Mouse (Mus musculus): ENCODE data around the gene Chrne. TPM values are rescaled to one million over a fixed set of nuclear protein-coding genes. Genes with fewer than 3 reads are reported as not detected.

Gene Chrne
- total RNA-seq, 1 experiment from 2014 or later: 1.7 TPM

DNA sequence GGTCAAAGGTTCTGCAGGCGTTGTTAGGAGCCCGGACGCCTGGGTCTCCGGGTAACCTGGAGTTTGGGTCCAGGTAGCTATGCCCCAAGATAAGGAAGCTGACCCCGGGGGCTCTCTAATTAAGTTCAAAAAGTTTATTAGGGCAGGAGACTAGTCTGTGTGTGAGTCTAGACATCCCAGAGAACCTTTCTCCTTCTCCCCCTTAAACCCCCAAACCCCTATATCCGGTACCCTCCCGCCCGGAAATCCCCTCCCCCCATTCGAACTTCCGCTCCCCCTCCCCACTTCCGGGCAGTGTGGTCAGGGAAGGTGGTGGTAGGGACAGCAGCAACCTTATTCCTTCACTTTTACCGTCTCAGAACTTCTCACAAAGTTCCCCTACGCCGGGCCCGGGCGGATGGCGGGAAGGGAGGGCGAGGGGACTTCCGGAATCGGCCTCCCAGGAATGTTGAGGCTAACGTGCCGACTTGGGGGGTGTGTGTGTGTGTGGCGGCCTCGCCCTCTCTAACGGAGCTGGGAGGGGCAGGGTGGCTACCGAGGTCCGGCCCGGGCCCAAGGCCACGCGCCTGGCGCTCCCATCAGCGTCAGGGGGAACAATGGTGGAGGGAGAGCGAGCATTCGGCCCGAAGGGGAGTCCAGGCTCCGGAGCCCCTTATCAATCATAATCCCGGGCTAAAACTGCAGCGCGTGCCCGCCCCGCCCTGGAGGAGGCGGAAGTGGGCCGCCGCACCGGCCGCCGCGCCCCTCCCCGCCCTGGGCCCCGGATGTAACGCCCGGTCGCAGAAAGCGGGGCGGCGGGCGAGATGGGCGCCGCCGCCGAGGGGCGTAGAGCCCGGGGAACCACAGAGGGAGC lies 34.6 kb upstream of the Chrne start:
- ATAC-seq (ENCODE audit: extremely low read depth, insufficient number of reproducible peaks, low FRiP score, poor library complexity, severe bottlenecking): no peak

DNA sequence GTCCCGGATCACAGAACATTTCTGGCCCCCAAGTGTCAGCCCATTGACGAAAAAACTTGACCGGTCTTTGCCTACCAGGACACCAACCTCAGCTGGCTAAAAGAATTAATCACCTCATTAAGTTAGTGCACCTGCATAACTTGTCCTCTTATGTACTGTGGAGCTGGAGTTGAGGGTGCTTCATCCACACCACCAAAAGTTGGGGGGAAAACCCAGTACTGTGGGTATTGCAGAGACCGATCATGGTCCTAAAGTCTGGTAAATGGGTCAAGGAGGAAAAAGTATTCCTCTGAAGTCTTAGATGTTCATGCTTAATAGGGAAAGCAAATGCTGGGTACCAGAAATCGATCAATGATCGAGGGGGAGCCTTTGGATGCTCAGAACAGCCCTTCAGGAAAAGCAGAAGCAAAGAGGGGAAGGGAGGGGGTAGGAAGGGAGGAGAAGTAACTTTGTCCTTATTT lies 33.9 kb upstream of the Chrne start:
- ATAC-seq (ENCODE audit: extremely low read depth, insufficient number of reproducible peaks, low FRiP score, poor library complexity, severe bottlenecking): peak; percentile 14; the same call in 1 of the 2 replicates

DNA sequence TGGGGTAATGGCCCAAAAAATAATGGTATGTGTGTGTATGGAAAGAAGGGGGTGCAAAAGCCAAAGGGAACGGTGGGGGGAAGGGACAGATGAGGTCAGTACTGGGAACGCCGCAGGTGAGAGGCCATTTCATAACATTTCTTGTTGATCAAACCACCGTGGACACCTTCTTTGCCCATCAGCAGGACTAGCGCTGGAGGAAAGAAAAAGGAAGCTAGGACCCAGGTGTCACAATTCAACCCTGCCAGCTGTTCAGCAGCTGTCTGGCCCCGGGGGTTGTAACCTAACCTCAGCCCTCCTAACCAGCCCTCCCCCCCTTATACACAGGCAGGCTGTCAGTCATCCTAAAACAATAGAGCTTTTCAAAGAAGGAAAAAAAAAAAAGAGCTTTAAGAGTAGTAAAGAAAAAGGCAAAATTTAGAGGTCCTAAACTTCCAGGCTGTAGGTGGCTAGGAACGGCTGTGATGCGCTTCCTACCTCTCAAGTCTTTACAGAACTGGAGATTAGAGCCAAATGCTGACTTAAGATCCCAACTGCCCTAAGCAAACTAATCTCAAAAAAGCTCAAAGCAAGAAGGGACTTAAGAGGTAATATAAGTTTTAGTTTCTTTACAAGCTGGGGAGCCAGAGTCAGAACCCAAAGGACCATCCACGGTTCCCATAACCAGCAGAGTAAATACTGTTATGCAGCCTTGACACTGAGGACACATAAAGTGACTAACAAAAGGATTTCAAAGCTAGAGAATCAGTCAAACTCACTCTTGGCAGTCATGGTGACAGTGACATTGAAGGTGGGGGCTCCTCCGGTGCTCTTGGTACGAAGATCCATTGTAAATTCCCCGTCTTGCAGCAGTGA lies 33.2 kb upstream of the Chrne start:
- no peak for ATAC-seq (ENCODE audit: extremely low read depth, insufficient number of reproducible peaks, low FRiP score, poor library complexity, severe bottlenecking)

DNA sequence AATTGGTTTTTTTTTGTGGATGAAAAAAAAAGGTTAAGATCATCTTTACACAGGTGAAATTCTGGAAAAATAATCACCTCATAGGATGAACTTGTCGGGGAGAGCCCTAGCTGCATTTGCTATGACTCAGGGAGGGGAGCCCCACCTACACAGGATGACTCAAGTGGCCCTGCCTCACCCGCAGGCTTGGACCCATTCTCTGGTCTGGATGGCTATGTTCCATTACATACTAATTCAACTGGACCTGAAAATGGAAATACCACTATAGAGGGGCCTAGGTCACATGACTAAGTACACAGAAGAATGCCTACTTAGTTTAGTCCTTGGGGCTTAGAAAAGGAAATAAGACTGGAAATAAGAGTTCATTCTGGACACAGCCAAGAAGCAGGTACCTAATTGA lies 32.4 kb upstream of the Chrne start:
- ATAC-seq (ENCODE audit: extremely low read depth, insufficient number of reproducible peaks, low FRiP score, poor library complexity, severe bottlenecking): no peak

DNA sequence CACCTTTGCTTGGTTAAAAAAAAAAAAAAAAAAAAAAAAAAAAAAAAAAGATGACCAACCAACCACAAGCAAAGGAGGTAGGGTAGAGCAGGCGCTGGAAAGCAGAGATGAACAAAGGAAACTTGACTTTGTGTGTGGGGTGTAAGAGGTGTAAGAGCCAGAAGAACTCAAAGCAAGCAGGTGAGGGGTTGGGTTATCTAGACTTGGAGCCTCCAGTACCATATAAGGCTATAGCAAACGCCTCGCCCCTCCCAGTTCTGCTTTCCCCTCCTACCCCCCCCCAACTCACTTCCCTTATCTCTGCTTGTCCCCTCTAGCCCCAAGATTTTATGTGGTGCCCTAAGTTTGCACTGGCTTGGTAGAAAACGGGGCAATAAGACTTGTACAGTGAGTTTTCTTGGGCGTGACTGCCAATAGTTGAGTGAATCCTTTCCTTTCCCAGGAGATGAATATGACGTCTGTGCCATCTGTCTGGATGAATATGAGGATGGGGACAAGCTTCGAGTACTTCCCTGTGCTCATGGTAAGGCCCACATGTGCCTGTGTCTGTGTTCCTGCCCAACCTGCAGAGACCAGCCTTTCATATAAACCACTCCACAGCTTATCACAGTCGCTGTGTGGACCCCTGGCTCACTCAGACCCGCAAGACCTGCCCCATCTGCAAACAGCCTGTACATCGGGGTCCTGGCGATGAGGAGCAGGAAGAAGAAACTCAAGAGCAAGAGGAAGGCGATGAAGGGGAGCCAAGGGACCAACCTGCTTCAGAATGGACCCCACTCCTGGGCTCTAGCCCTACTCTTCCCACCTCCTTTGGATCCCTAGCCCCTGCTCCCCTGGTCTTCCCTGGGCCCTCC lies 31.5 kb upstream of the Chrne start:
- ATAC-seq (ENCODE audit: extremely low read depth, insufficient number of reproducible peaks, low FRiP score, poor library complexity, severe bottlenecking): peak; percentile 31; the same call in 1 of the 2 replicates

DNA sequence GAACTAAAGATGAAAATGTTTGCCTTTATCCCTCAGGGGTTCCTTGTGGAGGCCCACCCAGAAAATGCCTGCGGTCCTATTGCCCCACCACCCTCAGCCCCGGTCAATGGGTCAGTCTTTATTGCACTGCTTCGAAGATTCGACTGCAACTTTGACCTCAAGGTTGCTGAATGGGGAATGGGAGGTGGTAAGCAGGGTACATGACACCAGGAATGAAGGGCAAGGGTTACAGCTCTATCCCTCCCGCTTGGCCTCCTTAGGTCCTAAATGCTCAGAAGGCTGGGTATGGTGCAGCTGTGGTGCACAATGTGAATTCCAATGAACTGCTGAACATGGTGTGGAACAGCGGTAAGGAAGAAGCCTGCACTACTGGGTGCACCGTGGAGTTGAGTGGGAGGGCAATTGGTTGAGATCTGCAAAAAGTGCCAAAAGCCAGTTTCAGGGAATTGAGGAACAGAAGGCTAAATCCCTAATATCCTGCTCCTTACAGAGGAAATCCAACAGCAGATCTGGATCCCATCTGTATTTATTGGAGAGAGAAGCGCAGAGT lies 30.2 kb upstream of the Chrne start:
- ATAC-seq (ENCODE audit: extremely low read depth, insufficient number of reproducible peaks, low FRiP score, poor library complexity, severe bottlenecking): no peak

DNA sequence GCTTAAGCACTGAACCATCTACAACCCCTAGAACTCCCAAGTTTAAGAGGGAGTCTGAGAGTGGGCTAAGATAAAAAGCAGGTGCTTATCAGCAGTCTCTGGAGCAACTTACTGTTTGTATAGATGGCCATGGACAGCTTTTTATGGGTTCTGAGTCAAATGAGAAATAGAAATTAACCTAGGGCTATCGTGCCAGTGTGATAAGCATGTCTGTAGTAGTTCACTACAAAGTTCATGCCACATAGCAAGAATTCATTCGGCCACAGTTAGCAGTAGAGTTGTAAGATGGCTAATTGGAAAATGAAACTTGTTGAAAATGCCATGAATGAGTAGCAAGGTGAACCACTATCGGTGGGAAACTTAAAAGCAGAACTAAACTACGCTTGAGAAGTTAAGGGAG lies 29.5 kb upstream of the Chrne start:
- ATAC-seq (ENCODE audit: extremely low read depth, insufficient number of reproducible peaks, low FRiP score, poor library complexity, severe bottlenecking): no peak

DNA sequence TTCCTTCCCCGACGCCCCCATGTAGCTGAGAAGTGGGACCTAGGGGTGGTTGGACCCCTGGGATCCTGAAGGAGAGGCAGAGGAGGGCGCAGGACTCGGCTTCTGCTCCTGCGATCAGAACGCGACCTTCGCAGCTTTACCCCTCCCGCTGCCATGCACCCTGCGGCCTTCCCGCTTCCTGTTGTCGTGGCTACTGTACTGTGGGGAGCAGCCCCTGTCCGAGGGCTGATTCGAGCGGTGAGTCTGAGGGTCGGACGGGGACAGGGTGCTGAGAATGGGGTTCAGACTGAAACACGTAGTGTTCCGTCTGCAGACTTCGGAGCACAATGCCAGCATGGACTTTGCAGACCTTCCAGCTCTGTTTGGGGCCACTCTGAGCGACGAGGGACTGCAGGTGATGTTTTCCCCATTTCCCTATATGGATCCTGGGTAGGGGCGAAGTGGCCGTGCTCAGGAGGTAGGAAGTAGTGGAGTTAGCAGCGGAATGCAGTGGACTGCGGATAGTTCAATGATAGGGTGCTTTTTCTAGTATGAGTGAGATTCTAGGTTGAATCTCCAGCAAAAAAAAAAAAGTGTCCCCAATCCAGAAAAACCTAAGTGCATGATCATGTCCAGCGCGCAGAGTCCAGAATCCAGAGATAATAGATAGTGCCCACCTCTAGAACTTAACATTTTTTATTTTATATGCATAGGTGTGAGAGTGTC lies 28.9 kb upstream of the Chrne start:
- ATAC-seq (ENCODE audit: extremely low read depth, insufficient number of reproducible peaks, low FRiP score, poor library complexity, severe bottlenecking): no peak

DNA sequence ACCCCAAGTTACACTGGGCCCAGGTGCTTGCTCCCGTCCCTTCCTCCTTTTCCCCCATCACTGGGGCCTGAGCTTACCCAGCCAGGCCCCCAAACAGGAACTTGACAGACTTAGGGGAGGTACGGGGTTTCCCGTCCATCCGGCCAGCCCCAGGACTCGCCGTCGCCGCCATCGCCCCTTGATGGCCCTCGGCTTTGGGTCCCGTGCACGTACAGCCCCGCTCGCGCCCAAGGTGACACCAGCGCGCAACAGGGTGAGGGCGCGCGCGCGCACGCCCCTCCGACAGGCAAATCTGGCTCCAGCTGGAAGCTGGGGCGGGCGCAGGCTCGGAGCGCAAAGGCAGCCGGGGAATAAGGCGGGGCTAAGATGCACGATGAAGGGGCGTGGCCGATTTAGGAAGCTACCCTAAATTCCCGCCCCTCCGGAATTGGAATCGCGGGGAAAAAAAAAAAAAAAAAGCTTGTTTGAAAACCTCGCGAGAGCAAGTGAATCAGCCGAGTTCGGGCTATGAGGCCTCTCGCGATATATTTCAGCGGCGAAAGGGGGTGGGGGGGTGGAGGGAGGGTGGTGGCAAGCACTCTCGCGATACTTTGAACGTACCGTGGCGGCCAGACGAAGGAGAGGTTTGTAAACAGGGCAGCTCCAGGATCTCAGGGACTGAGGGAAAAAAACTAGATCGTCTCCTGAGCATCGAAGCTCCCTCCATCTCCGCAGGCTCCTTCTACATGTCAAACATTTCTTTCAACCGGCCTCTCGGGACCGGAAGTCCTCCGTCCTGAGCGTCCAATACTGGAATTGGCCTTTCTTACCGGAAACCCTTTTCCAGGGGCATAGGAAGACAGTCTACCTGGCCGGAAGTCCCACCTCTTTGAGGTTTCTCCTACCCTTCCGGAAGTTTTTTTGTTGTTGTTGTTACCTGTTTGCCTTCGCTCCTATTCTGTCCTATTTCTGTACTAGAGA lies 28.0 kb upstream of the Chrne start, which contains the start of the genes Rnf167 and Slc25a11:
Gene Rnf167, plus strand, starts transcription at position 545 of the 960 bp plus-strand sequence.
Gene Slc25a11, minus strand, starts transcription at position 789 of the 960 bp plus-strand sequence.
- ATAC-seq (ENCODE audit: extremely low read depth, insufficient number of reproducible peaks, low FRiP score, poor library complexity, severe bottlenecking): peak; percentile 67

DNA sequence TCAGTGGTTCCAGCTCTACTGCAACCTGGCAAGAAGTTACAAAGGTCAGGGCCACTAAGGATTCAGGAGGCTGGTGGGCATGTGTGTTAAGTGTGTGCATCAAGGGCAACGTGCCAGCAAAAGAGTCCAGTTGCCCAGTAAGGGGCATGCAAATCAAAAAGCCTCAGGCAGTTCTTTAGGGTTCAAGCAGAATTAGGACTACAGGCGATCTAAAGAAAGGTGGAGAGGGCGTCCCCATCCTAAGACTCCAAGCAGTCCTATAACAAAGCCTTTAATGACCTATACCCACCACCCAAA lies 27.2 kb upstream of the Chrne start:
- ATAC-seq (ENCODE audit: extremely low read depth, insufficient number of reproducible peaks, low FRiP score, poor library complexity, severe bottlenecking): no peak

DNA sequence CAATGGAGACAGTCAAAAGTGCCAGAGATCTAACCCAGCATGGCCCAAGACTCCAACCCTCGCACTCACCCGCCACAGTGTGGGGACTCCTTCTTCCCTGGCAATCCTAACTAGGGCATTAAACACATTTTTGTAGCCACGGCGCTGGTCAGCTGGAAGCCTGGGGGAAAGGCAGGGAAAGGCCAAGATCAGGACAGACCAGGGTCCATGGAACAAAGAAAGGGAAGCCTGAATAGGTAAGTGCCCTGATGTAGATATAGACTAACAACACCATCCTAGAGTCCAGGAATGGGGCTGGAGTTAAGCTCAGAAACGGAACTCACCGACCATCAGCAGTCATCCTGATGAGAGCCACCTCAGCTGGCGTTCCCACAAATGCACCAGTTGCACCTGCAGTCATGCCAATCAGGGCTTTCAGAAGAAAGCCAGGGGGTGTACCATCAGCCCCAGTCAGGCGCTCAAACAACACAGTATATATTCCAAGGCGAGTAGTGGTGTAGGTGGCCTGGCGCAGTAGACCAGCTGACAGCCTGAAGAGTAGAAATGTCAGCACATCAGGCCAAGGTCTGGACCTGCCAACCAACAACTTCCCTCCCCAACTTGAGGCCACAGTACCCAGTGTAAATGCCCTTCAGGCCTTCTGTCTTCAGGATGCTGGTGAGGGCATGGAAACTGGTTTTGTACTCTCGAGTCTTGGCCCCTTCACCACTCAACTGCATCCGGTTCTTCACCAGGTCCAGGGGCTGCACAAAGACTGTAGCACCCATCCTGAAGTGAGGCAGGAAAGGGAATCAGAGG lies 26.6 kb upstream of the Chrne start:
- no peak for ATAC-seq (ENCODE audit: extremely low read depth, insufficient number of reproducible peaks, low FRiP score, poor library complexity, severe bottlenecking)

DNA sequence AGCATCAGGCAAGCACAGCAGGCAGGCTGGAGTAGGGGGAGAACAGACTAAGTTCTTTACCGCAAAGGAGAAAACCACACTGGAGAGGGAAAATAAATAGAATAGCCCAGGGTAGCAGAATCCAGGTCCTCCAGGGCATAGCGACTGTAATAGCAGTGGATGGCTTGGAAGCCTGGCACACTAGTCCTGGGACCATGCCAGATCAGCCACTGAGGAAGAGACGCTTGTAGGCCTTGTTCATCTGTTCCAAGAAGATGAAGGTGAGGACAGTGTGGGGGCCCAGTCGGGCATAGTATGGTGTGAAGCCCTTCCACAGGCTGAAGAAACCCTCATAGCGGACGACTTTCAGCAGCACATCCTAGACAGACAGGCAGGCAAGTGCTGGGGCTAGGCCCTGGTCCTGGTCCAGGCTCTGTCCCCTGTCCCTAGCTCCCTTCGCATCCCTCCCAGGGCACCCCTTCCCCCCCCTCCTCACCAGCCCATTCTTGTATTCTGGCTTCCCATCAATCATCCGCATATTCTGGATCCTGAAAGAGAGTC lies 25.6 kb upstream of the Chrne start:
- no peak for ATAC-seq (ENCODE audit: extremely low read depth, insufficient number of reproducible peaks, low FRiP score, poor library complexity, severe bottlenecking)

DNA sequence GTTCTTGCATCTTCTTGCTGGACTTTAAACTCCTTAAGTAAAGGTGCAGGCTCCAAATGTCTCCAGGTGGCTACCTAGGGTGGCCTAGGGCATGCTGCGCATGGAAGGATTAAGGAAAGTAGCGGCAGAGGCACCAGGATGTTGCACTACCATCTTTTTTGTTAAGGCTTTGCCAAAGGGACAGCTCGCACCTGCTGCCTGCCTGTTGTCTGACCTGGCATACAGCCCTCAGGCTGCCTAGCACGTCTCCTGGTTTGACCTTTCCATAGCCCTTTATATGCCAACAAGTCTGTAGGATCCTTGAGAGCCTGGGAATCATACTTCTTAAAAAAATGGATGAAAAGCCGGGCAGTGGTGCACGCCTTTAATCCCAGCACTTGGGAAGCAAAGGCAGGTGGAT lies 24.0 kb upstream of the Chrne start:
- no peak for ATAC-seq (ENCODE audit: extremely low read depth, insufficient number of reproducible peaks, low FRiP score, poor library complexity, severe bottlenecking)

DNA sequence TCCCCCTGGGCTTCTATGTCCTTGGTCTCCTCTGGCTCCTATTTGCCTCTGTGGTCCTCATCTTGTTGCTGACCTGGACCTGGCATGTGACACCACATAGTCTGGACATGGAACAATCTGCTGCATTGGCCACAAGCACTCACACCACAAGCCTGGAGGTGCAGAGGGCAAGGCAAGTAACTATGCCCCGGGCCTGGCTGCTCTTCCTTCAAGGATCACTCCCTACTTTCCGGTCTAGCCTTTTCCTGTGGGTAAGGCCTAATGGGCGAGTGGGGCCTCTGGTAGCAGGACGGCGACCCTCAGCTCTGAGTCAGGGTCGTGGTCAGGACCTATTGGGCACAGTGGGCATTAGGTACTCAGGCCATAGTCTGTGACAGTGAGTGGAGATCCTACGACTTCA lies 22.2 kb upstream of the Chrne start:
- no peak for ATAC-seq (ENCODE audit: extremely low read depth, insufficient number of reproducible peaks, low FRiP score, poor library complexity, severe bottlenecking)

DNA sequence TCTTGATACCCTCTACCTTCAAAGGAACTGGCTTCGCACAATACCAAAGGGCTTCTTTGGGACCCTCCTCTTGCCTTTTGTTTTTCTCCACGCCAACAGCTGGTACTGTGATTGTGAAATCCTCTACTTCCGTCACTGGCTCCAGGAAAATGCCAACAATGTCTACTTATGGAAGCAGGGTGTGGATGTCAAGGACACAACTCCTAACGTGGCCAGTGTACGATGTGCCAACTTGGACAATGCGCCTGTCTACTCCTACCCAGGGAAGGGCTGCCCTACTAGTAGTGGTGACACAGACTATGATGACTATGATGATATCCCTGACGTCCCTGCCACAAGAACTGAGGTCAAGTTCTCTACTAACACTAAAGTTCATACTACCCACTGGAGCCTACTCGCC lies 21.0 kb upstream of the Chrne start:
- no peak for ATAC-seq (ENCODE audit: extremely low read depth, insufficient number of reproducible peaks, low FRiP score, poor library complexity, severe bottlenecking)

DNA sequence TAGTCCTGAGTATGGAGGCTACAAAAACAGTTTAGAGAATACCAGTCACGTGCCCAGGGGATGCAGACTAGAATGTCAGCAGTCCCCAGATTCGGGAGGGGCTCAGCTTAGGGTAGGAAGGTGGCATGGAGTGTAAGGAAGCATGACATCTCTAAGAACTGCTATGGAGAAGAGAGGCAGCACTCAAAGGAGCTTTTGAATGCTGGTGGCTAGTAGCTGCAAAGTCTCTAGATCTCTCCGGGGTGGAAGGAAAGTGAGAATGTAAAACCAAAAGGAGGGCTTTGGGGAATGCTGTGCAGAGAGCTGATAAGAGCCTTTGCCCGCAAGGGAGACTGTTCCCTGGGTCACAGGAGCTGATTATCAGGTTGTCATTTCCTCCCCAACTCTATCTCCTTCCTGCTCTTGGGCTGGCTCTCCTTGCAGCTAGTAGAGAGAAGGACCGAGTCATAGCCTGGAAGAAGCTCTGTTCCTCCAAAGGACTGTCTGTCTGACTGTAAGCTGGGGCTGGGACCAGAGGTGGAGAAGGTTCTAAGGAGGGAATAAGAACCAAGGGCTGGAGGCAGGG lies 19.8 kb upstream of the Chrne start, which contains the start of gene Gp1ba:
Gene Gp1ba, plus strand, starts transcription at position 409 of the 565 bp plus-strand sequence.
- no peak for ATAC-seq (ENCODE audit: extremely low read depth, insufficient number of reproducible peaks, low FRiP score, poor library complexity, severe bottlenecking)
